Mouse (Mus musculus) bone marrow macrophage, adult 2 months (primary cell): ENCODE measurements at regions not wholly inside any gene's neighbourhood (a gene's known extent, or its start where the extent isn't known, plus 50 kb on each side); places are given as distances from the start of the nearest gene placed in this dataset.

Experiments
- CTCF ChIP-seq: IDR thresholded peaks from 2 replicates; pipeline ENCODE4 v1.5.1; 2012; ENCODE audit warnings: low read depth, mild to moderate bottlenecking, low read length, moderate library complexity
- POLR2A ChIP-seq: IDR thresholded peaks from 2 replicates; pipeline ENCODE4 v1.6.1; 2012; ENCODE audit warnings: mild to moderate bottlenecking, low read depth, low read length, borderline replicate concordance

- TF ChIP-seq CTCF (no peak), POLR2A (no peak)
Observed at GRCm38 (mm10) chr5:148807612-148808011, 121.5 kb downstream of the Katnal1 start.
